Mouse (Mus musculus): Measurements from ENCODE around the gene Sema6d.

DNA sequence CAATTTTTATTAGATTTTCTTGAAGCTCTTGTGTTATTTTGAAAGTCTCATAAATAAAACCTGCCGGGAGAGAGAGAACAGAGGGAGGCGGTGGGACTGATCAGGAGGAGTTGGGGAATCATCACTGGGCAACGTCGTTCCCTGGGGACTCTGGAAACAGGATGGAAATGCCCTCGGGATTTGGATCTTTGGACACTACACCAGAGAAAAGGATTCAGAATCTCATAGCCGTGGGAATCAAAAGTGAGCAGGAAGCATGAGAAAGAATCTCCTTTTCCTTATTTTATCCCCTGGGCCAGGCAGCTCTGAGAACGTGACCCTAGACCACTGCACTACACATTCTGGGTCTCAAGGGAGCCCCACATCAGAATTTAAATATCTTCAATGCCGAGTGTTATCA is 313.8 kb downstream of the Sema6d start:
- TF ChIP-seq CTCF (IDR thresholded peaks at IDR 0.05; ENCODE audit: low read depth) (no peak), EP300 (IDR thresholded peaks at IDR 0.05; ENCODE audit: low read depth) (no peak)

All from liver, postnatal 0 days (tissue).